Mouse (Mus musculus): ENCODE measurements around the gene Luzp2.
"Not testable (repeated sequence)": the region's sequence is repeated elsewhere in the genome, so short reads cannot be mapped to it uniquely, and the experiment has no call there.

The Luzp2 gene

GRCm38 (mm10) chr7:55000397-55000796 lies 165.1 kb downstream of the Luzp2 start:
- DNase-seq (ENCODE audit: low spot score in 2 of 2), result no peak

GRCm38 (mm10) chr7:55009173-55009771 lies 174.0 kb downstream of the Luzp2 start:
- no peak for DNase-seq (ENCODE audit: low spot score in 2 of 2)

GRCm38 (mm10) chr7:55133850-55134249 lies 298.6 kb downstream of the Luzp2 start:
- DNase-seq (ENCODE audit: low spot score in 2 of 2), result not testable (repeated sequence)

GRCm38 (mm10) chr7:55188927-55189326 lies 353.6 kb downstream of the Luzp2 start:
- DNase-seq (ENCODE audit: low spot score in 2 of 2), result no peak

- DNase-seq (ENCODE audit: low spot score in 2 of 2), result peak; percentile 5 to 10
Measured at GRCm38 (mm10) chr7:55189496-55189895, 354.2 kb downstream of the Luzp2 start.

- no peak for DNase-seq (ENCODE audit: low spot score in 2 of 2)
Measured at GRCm38 (mm10) chr7:55190655-55191054, 355.4 kb downstream of the Luzp2 start.

GRCm38 (mm10) chr7:55198806-55199205 lies 363.5 kb downstream of the Luzp2 start:
- DNase-seq (ENCODE audit: low spot score in 2 of 2), result no peak

GRCm38 (mm10) chr7:55222997-55223396 lies 387.7 kb downstream of the Luzp2 start:
- DNase-seq (ENCODE audit: low spot score in 2 of 2), result no peak

- no peak for DNase-seq (ENCODE audit: low spot score in 2 of 2)
Measured at GRCm38 (mm10) chr7:55229407-55229806, 394.1 kb downstream of the Luzp2 start.
